Mouse (Mus musculus) spleen, adult 2 months (tissue): Measurements from ENCODE around the gene Sh3glb1. TPM values are rescaled to one million over a fixed set of nuclear protein-coding genes. Genes with fewer than 3 reads are reported as not detected.

Experiments used
- DNase-seq, 2 experiments: peaks; one replicate each; pipeline versions ENCODE4 v3.0.0 to v3.0.0-alpha.2; 2012 to 2021; ENCODE audit warnings: low spot score in 2 of 2, low read depth in 1 of 2
- H3K27ac ChIP-seq: fragments of 200-500 bp; 2 replicates; pipeline ENCODE4 v1.5.1; 2012; ENCODE audit warnings: low read length, inconsistent platforms; ENCODE audit not compliant: insufficient read depth
- H3K27me3 ChIP-seq: fragments of 200-500 bp; 2 replicates; pipeline ENCODE4 v1.6.1; 2012; ENCODE audit warnings: mild to moderate bottlenecking, moderate library complexity, low read length, inconsistent platforms; ENCODE audit not compliant: control insufficient read depth, insufficient read depth
- H3K36me3 ChIP-seq: fragments of 200-500 bp; 2 replicates; pipeline ENCODE4 v1.6.1; 2012; ENCODE audit warnings: mild to moderate bottlenecking, low read length, inconsistent platforms; ENCODE audit not compliant: control insufficient read depth, insufficient read depth
- H3K4me1 ChIP-seq: fragments of 200-500 bp; 2 replicates; pipeline ENCODE4 v1.6.1; 2011; ENCODE audit warnings: inconsistent platforms; ENCODE audit not compliant: control insufficient read depth, insufficient read depth, insufficient read length
- H3K4me3 ChIP-seq: fragments of 200-500 bp; 2 replicates; pipeline ENCODE4 v1.5.1; 2011; ENCODE audit warnings: mild to moderate bottlenecking, inconsistent platforms; ENCODE audit not compliant: insufficient read depth, insufficient read length; ENCODE audit errors: extremely low read depth
- CTCF ChIP-seq: fragments of 200-500 bp; IDR thresholded peaks from 2 replicates; pipeline ENCODE4 v1.5.1; 2011; ENCODE audit warnings: mild to moderate bottlenecking, inconsistent platforms; ENCODE audit not compliant: insufficient read depth, insufficient read length, insufficient replicate concordance; ENCODE audit errors: extremely low read depth
- POLR2A ChIP-seq: fragments of 200-500 bp; IDR thresholded peaks from 2 replicates; pipeline ENCODE4 v1.6.1; 2011; ENCODE audit warnings: low read depth, low read length, inconsistent platforms
- WGBS: fragments of 180-500 bp; shearing (Covaris S2); methylation state at CpG from one replicate; pipeline ENCODE4 v1.1.7; 2018; 5-methylcytosine and 5-hydroxymethylcytosine counted together
- polyA plus RNA-seq: library from polyadenylated mRNA; depleted of rRNA; stranded (reverse); fragments of >200 nt; gene quantifications from 2 replicates; pipeline ENCODE4 v1.2.3, GENCODE M21; 2012; rRNA removed

Gene Sh3glb1
- polyA plus RNA-seq, 1 experiment, result 22.1 TPM

DNA sequence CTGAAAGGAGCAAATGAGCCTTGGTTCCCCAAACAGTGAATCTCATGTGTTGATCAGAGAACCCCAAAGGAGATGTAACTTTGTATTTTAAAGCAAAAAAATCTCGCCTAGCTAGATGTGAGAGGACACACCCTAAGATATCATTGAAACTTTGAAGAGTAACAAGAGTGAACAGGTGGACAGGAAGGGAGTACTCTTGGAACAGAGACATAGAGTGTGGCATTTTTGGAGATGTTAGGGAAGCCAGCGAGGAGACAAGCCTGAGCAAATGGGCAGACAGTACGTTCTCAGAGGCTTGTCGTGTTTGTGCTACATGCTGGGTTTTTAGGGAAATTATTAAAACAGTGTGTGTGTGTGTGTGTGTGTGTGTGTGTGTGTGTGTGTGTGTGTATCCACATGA is 82.0 kb downstream of the Sh3glb1 start:
- no peak overlapping the region for H3K27ac ChIP-seq
- no peak for TF ChIP-seq CTCF
- TF ChIP-seq POLR2A, result no peak
- DNase-seq, result no peak
- WGBS, result 86% methylated on average over 4 of the region's 4 CpGs
- no peak overlapping the region for H3K4me3 ChIP-seq
- no peaks in the 10 kb centered on the region for H3K36me3 ChIP-seq
- H3K4me1 ChIP-seq, result no peaks in the 10 kb centered on the region
- no peaks in the 10 kb centered on the region for H3K27me3 ChIP-seq

GRCm38 (mm10) chr3:144635236-144635635 is 84.9 kb downstream of the Sh3glb1 start:
- TF ChIP-seq POLR2A (no peak), CTCF (no peak)
- Histone ChIP-seq H3K27ac (no peak overlapping the region), H3K27me3 (no peaks in the 10 kb centered on the region), H3K4me3 (no peak overlapping the region), H3K36me3 (no peaks in the 10 kb centered on the region), H3K4me1 (no peaks in the 10 kb centered on the region)
- WGBS, result 90% methylated on average over 5 of the region's 5 CpGs
- no peak for DNase-seq

Other genes with a start within 250 kb of the Sh3glb1 start
- gene Hs2st1, start 150.2 kb downstream of the Sh3glb1 start, polyA plus RNA-seq, result 1.5 and 2.0 TPM in 2 replicates
- 84.4 and 115 TPM in 2 replicates for gene Selenof, start 150.0 kb downstream of the Sh3glb1 start, polyA plus RNA-seq
- gene Clca3a1, start 40.6 kb upstream of the Sh3glb1 start, polyA plus RNA-seq, result 22.9 and 24.2 TPM in 2 replicates
- 0.39 and 0.50 TPM in 2 replicates for gene Clca3a2, start 99.2 kb upstream of the Sh3glb1 start, polyA plus RNA-seq
- not detected in 2 replicates for gene Clca3b, start 129.0 kb upstream of the Sh3glb1 start, polyA plus RNA-seq
- gene Clca4b, start 212.2 kb upstream of the Sh3glb1 start, polyA plus RNA-seq, result not detected in 2 replicates